ENCODE assay signal across 8 mouse cellular contexts in the genomic region with DNA sequence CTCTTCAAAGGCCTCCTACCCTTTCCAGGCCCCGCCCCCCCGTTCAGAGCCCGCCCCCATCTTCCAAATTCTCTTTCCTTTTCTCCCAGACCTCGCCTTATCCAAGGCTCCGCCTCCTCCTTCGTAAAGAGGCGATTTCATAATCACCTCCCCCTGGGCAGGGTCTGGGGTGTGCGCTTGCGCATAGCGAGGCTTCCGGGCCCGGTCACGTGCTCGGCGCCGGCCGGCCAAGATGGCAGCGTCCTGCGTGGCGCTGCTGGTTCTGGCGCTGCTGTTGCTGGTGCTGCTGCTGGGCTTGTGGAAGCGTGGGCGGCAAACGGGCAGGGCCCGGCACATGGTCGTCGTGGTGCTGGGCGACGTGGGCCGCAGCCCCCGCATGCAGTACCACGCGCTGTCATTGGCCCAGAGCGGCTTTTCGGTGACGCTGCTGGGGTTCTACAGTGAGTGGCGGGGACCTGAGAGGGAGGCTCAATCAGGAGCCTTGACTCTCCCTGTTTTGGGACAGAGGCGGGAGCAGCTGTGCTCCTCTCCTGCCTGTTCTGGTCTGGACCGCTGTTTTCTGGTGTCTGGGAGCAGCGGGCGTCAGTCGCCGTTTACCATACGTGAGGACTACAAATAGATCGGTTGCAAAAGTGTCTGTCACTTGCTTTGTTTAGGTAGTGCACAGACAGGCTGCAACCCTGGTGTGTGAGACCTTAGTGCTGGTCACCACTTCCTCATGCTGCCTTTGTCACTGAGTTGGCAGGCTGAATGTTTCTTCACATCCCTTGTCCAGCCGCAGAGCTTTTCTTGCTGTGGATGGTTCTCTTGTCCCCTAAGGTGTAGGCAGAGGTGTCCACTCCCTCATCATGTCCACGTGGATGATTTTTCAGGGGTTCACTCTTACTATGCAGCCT. TPM values are rescaled to one million over a fixed set of nuclear protein-coding genes. Genes with fewer than 3 reads are reported as not detected.
DNase-seq lines count a peak whose midpoint lies in the region; ATAC-seq lines count a peak whose summit lies in the region.

Gene Alg1 (plus strand): TSS at position 204 of the 896 bp plus-strand sequence.

- DNase-seq in adrenal gland, adult (ENCODE audit: inconsistent age in 2 of 2, low spot score in 1 of 2) = peak; percentile 96 to 97
- peak; percentile 96 for DNase-seq in embryo, embryonic 10.5 days (ENCODE audit: low spot score)
- DNase-seq in gastrocnemius, postnatal 14 days = peak; percentile 96
- DNase-seq in left cerebral cortex, postnatal 10 days (ENCODE audit: extremely low spot score in 1 of 2, low spot score in 2 of 2) = peak; percentile 90 to 97
- peak; percentile 95 for DNase-seq in right cerebral cortex, postnatal 25 days
- DNase-seq in urinary bladder, postnatal 4 days (ENCODE audit: low spot score in 2 of 2) = peak; percentile 93 to 94

- ATAC-seq in inflammation-experienced regulatory T-cells, adult 6 months = peak; percentile 97
- peak; percentile 94 for ATAC-seq in megakaryocyte-erythroid progenitor cell, adult 5-6 weeks (replicated peaks; ENCODE audit: low FRiP score, low TSS enrichment, poor library complexity, severe bottlenecking)

- intact Hi-C loops in gastrocnemius, postnatal 14 days (cut with DNase I; ENCODE audit: low total_unique reads) = no loop called here
- intact Hi-C loops in left cerebral cortex, postnatal 10 days (cut with DNase I) = no loop called here

RNA-seq across cellular contexts. Expression of gene Alg1, which starts in this region (rescaled TPM):
- total RNA-seq in gastrocnemius, postnatal 14 days (2021) = 10 to 100 TPM; 10.2 to 11.2 TPM
- polyA plus RNA-seq in inflammation-experienced regulatory T-cells, adult 6 months (2017; shearing (Covaris generic)) = 10 to 100 TPM; 12.5 to 26.5 (median 26.5) TPM
- total RNA-seq in left cerebral cortex, postnatal 10 days (2021) = 10 to 100 TPM; 29.7 to 31.9 TPM
- 18.7 and 23.5 TPM in 2 replicates for total RNA-seq in megakaryocyte-erythroid progenitor cell, adult 5-6 weeks (2014; fragmentation: Nextera tagmentation)
- 9.3 and 11.6 TPM in 2 replicates for total RNA-seq in megakaryocyte-erythroid progenitor cell, adult 5-6 weeks (2017)

Comparison
In these comparisons a context has a peak if more than half of its experiments do, and no peak if none do; other contexts are left out.
1. Peak in every context shown above with its lines: DNase-seq and ATAC-seq.